Mouse (Mus musculus): Measurements from ENCODE around the gene Wdr91.

Wdr91 gene

GRCm38 (mm10) chr6:34879101-34879740, 31.5 kb downstream of the Wdr91 start:
- no peak for DNase-seq (ENCODE audit: low spot score in 2 of 2)

DNA sequence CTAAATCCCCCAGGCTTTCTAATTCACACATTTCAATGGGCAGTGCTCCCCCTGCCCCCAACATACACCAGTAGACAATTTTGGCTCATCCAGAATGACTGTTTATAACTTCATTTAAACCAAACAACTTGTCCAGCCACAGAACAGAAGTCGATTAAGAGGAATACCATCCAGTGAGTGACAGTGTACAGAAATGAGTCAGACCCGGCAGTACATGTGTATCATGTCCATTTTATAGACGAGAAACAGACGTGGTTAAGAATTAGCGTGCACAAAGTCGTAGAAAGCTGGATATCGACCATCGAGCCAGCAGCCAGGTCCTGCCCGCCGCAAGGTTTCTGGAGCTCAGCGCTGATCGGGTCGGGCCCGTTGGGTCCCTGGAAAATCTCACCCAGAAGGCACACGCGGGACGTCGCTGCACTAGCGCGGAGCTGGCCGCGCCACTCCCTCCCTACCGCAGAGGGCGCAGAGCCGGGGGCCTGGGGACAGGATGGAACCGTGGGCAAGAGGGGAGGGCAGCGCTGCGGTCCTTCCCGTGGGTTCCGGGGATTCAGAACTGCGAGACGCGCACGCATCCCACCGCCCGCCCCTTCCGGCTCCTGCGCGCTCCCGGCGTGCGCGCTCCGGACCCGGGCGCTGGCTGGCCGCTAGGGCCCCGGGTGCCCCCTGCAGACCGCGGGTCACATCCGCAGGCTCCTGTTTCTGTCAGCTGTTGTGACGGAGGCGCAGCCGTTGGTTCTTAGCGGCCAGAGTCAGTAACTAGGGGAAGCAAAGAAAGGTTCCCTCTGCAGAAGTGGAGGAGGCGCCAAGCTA, 33.0 kb downstream of the Wdr91 start, which contains the start of gene Cyren:
TSS of gene Cyren (minus strand) at position 552 of the 813 bp plus-strand sequence.
- peak; percentile 78 to 86 for DNase-seq (ENCODE audit: low spot score in 2 of 2)

DNA sequence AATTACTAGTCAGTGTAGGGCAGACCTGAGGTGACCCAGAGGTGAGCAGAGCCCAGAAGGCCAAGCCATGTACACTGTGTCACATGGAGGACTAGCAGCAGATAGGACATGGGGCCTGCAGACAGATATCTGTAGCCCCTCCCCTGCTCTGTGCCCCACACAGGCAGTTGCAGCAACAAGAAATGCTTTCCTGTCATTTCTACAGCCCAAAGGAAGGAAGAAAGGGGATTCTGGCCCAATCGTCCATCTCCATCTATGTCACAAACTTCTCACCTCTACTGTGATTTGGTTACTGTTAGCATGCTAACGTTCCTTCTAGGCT, 33.9 kb downstream of the Wdr91 start:
- peak in 1 of 2 experiments; percentile 6 for DNase-seq (ENCODE audit: low spot score in 2 of 2)

GRCm38 (mm10) chr6:34875966-34876834, 34.5 kb downstream of the Wdr91 start:
- peak in 1 of 2 experiments; percentile 6 for DNase-seq (ENCODE audit: low spot score in 2 of 2)

DNA sequence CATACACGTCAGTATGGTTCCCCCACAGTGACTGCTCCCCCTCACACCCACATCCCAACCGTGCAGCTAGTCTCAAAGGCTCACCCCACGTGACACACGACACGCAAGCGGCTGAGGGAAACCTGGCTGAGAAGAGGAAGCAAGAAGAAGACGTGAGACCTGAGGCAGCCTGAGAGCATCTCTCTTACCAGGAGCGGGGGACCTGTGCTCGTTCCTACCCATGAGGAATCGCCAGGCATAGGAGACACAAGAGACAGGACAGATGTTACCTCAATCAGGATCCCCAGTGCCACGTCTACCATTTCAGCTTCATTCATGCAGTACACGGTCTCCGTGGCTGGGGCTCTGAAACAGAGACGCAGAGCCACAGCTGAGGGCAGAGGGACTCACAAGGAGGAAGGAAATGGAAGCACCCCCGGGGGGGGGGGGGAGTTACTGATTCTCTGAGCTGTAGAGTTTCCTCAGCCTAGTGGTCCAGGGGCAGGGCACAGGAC, 35.4 kb downstream of the Wdr91 start:
- peak; percentile 41 to 53 for DNase-seq (ENCODE audit: low spot score in 2 of 2)

DNA sequence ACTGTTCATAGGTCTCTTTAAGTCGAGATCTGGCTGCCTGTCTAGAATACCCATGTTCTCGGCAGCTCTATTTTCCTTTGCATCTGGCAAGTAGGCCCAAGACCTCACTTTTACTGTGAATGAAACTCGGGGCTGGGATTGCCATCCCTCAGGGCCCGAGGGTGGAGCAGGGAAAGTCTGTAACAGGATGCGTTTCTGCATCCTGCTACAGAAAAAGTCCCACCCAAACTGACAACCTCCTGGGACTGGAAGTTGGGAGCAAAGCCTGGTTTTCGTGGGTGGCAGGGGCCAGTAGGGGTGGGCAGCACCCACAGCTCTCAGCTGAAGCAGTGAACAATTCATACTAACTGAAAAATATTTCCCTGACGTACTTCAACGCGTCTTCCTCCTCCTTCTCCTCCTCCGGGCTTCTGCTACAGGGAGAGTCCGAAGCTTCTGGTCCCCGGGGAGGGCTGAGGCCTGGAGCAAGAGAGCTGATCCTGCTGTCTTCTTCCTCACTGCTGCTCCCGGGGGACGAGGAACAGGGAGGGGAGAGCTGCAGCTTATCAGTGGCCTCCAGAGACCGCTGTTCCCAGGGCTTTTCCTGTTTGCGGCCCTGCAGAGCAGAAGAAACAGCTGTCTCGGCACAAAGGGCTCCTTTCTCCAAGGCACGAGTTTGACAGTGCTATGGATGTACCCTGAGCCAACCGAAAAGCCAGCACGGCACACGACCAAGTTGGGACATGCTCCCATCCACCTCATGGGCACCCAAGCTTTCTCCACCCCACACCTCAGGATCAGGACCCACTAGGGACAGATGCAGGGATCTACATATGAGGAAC, 36.4 kb downstream of the Wdr91 start:
- no peak for DNase-seq (ENCODE audit: low spot score in 2 of 2)

DNA sequence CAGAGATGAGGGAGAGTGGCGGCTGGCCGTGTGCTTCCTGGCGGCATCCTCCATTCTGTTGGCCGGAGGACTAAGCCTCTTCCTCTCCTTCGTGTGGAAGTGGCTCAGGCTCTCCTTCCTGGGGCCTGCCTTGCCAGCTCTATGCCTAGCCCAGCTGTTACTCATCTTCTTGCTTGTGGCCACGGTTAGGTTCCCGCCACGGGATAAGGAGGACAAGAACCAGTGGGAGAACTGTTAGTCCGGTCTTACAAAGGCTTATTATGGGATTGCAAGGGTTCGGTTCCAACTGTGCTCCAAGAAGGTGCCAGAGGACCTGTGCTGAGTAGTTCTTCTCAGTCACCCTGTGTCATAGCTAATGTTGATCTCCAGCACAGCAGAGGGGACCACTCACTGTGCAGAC, 37.8 kb downstream of the Wdr91 start:
- no peak for DNase-seq (ENCODE audit: low spot score in 2 of 2)

DNA sequence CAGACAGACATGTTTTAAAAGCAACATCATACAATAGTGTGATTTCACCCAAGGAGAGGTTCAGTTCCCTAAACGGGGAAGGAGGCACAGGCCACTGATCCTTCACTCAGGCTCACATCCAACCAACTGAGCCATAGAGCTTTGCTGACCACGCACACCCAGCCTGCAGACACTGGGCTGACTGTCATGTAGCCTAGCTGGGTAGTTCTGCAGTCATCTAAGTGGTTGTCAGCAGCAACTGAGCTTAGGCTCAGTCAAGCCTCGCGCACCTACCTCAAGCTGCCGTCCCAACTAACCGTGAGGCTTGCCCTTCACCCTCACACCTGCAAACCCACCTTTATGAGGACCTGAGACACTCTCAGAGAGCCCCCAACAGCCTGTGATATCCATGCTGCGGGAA, 38.7 kb downstream of the Wdr91 start:
- no peak for DNase-seq (ENCODE audit: low spot score in 2 of 2)

DNA sequence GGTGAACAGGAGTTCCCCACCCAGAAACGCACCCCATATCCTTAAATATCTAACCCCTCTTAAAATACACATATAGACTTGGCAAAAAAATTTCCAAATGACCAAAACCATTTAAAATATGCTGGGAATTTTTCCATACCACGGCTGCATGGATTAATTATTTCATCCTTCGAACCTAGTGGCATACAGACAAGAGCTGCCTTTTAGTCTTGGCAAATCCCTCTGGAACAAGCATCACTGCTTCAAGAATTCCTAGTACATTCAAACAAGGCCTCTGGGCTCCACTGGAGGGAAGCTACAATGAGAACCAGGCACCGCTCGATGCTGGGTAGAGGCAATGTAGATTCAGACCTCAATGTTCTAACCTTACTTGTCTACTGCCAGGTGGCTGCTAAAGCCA, 40.0 kb downstream of the Wdr91 start:
- no peak for DNase-seq (ENCODE audit: low spot score in 2 of 2)

DNA sequence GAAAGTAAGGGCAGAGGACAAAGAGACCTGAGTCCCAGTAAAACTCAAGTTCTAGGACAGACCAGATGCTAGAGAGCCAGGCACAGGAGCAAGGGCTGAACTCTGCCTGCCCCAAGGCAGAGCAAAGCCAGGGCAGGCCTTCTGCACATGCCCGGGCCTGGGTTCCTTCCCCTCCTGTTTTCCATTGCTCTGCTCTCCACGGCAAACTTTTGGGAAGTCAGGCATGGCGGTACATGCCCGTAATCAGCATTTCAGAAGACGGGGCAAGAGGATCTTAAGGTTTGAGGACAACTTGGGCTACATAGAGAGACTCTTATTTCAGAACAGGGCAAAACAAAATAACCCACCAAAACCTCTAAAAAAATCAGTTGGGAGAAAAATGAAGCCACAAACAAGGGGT, 40.5 kb downstream of the Wdr91 start:
- DNase-seq (ENCODE audit: low spot score in 2 of 2), result no peak

DNA sequence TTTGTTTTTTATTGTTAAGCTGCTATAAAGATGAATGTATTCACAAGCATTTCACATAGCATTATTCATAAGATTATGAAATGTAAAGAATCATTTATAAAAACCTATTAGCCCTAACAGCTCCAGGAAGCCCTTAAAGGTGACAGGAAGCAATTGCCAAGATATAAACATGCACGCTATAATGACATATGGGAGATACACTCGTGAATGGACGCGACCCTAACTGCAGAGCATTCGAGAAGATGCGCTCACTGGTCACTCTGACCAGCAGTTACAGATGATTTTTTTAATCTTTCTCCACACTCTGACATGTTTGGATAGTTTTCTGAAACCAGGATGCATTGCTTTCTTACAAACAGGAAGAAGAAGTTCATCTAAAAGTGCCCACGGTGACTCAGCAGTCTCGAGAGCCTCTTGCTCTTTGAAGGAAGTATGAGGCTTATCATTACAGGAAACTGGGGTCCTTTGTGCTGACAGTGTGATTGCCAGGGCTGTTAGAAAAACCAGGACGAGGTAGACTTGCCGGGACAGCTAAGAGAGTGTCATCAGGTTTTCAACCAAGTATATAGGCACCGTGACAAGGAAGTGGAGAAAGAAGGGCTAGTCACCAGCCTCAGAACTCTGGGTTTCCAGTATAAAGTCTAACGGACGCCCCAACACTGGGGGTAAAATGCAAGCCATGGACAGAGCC, 41.3 kb downstream of the Wdr91 start:
- no peak for DNase-seq (ENCODE audit: low spot score in 2 of 2)

GRCm38 (mm10) chr6:34868507-34869217, 42.0 kb downstream of the Wdr91 start:
- no peak for DNase-seq (ENCODE audit: low spot score in 2 of 2)

GRCm38 (mm10) chr6:34867995-34868350, 42.7 kb downstream of the Wdr91 start:
- no peak for DNase-seq (ENCODE audit: low spot score in 2 of 2)

DNA sequence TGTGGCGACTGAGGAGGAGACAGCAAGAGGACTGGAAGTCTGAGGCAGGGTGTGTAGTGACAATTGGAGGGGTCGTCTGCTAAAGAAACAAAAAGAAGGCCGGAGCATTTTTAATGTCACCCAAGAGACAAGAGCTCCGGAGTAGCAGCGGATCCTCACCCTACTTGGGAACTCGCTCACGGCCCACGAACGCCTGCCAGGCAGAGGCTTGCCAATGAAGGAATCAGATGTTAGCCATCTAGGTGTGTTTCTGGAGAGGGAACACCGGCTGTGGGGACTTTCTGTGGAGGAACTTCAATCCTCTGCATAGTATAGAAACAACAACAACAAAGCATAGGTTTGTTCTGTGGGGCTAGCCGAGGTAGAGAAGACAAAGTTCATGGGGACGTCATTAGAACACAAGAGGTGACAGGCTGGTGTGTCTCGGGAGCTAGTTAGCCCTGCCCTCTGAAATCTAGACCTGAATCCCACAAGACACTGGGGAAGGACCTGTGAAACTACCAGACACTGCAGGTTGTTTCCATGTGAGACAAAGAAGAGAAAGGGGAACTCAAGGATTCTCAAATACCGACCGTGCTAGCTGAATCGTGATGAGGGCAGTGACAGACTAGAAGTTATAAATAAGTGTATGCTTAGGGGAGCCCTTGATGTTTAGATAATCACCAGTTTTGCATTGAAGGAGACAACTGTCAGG, 43.2 kb downstream of the Wdr91 start:
- no peak for DNase-seq (ENCODE audit: low spot score in 2 of 2)

- DNase-seq (ENCODE audit: low spot score in 2 of 2), result no peak
Observed at GRCm38 (mm10) chr6:34866786-34867185, 43.9 kb downstream of the Wdr91 start.

GRCm38 (mm10) chr6:34865711-34866593, 44.7 kb downstream of the Wdr91 start:
- no peak for DNase-seq (ENCODE audit: low spot score in 2 of 2)

- no peak for DNase-seq (ENCODE audit: low spot score in 2 of 2)
Observed at GRCm38 (mm10) chr6:34865213-34865612, 45.5 kb downstream of the Wdr91 start.

GRCm38 (mm10) chr6:34863786-34864514, 46.7 kb downstream of the Wdr91 start:
- no peak for DNase-seq (ENCODE audit: low spot score in 2 of 2)

Data from spleen, postnatal 14 days (tissue).